Mouse (Mus musculus): Measurements from ENCODE around the gene Prkcsh. TPM values are rescaled to one million over a fixed set of nuclear protein-coding genes. Genes with fewer than 3 reads are reported as not detected.

Prkcsh gene
- total RNA-seq, 1 experiment, result 234 TPM

DNA sequence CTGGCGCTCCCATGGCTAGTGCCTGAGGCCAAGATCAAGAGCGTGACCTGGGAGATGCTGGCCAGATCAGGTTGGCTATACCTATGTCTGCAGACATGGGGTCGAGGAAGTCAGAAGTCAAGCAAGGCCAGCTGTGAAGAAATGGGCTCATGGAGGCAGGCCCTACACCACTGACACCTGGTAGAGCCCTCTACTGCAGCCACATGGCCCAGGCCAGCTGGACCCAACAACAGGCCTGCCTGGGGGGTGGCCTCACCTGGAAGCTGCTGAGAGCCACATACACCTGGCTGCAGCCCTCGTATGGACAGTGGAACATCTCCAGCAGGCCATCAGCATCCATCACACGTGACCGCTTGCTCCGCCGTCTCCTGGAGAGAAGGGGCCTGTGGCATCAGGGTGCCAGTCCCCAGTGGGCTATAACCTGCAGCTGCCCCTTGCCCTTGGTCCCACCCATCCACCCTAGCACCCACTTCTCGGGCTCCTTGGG, 54.5 kb downstream of the Prkcsh start:
- Histone ChIP-seq H3K9ac (ENCODE audit: insufficient read depth, low read depth, low read length, poor library complexity, severe bottlenecking) (no peak overlapping the region), H3K36me3 (ENCODE audit: control insufficient read depth, insufficient read depth, low read length, poor library complexity, severe bottlenecking) (peaks cover 2% of the 10 kb centered on the region; the same call in 1 of the 2 replicates), H3K4me1 (ENCODE audit: control insufficient read depth in 2 of 2, insufficient read depth in 2 of 2, low read length in 2 of 2, poor library complexity in 1 of 2) (peaks cover 0 to 12% of the 10 kb centered on the region in 2 experiments; a peak in 3 of 4 replicates), H3K27ac (ENCODE audit: insufficient read depth, low read depth, low read length, poor library complexity, severe bottlenecking) (no peak overlapping the region), H3K9me3 (ENCODE audit: control insufficient read depth, insufficient read depth, low read depth, low read length) (no peaks in the 10 kb centered on the region), H3K4me3 (ENCODE audit: insufficient read depth in 1 of 2, low read depth in 1 of 2, low read length in 2 of 2, poor library complexity in 1 of 2, severe bottlenecking in 1 of 2) (no peak overlapping the region)
- TF ChIP-seq ZC3H11A (IDR thresholded peaks at IDR 0.05; ENCODE audit: borderline replicate concordance, low read depth, low read length) (no peak), HCFC1 (IDR thresholded peaks at IDR 0.05; ENCODE audit: borderline replicate concordance, insufficient read depth, low read length) (no peak), ZNF384 (IDR thresholded peaks at IDR 0.05; ENCODE audit: low read depth, low read length) (no peak), CHD2 (IDR thresholded peaks at IDR 0.05; ENCODE audit: low read depth, low read length) (no peak), MAFK (IDR thresholded peaks at IDR 0.05; ENCODE audit: insufficient read depth, low read depth, low read length) (no peak)
- DNase-seq (ENCODE audit: low read depth, low spot score), result no peak
- in situ Hi-C loops (cut with MboI; ENCODE audit: low sequenced_read_pairs in 2 of 2, unreplicated experiment in 2 of 2), result no loop called here

DNA sequence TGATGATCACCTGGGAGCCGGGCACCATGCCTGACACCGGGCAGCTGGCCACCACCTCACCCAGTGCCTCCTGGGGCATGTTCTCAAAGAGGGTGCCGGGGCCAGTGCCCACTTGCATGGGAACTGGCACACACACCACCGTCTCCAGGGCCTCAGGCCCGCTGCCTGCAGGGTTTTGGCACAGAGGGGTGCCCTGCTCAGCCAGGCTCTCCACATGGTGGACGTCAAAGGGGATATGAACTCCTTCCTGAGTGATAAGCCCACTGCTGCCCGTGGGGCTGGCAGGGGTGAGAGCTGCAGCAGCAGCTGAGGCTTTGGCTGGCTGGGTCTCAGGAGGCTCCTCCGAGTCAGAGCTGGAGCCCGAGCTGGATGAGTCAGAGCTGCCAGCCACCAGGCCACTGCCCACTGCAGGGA, 55.4 kb downstream of the Prkcsh start:
- in situ Hi-C loops (cut with MboI; ENCODE audit: low sequenced_read_pairs in 2 of 2, unreplicated experiment in 2 of 2), result no loop called here
- Histone ChIP-seq H3K4me1 (ENCODE audit: control insufficient read depth in 2 of 2, insufficient read depth in 2 of 2, low read length in 2 of 2, poor library complexity in 1 of 2) (peaks cover 0 to 12% of the 10 kb centered on the region in 2 experiments; a peak in 3 of 4 replicates), H3K27ac (ENCODE audit: insufficient read depth, low read depth, low read length, poor library complexity, severe bottlenecking) (no peak overlapping the region), H3K9ac (ENCODE audit: insufficient read depth, low read depth, low read length, poor library complexity, severe bottlenecking) (no peak overlapping the region), H3K36me3 (ENCODE audit: control insufficient read depth, insufficient read depth, low read length, poor library complexity, severe bottlenecking) (peaks cover 4% of the 10 kb centered on the region; the same call in 1 of the 2 replicates), H3K9me3 (ENCODE audit: control insufficient read depth, insufficient read depth, low read depth, low read length) (no peaks in the 10 kb centered on the region), H3K4me3 (ENCODE audit: insufficient read depth in 1 of 2, low read depth in 1 of 2, low read length in 2 of 2, poor library complexity in 1 of 2, severe bottlenecking in 1 of 2) (no peak overlapping the region)
- no peak for TF ChIP-seq ZC3H11A (IDR thresholded peaks at IDR 0.05; ENCODE audit: borderline replicate concordance, low read depth, low read length)
- no peak for TF ChIP-seq ZNF384 (IDR thresholded peaks at IDR 0.05; ENCODE audit: low read depth, low read length)
- TF ChIP-seq HCFC1 (IDR thresholded peaks at IDR 0.05; ENCODE audit: borderline replicate concordance, insufficient read depth, low read length), result no peak
- no peak for TF ChIP-seq MAFK (IDR thresholded peaks at IDR 0.05; ENCODE audit: insufficient read depth, low read depth, low read length)
- TF ChIP-seq CHD2 (IDR thresholded peaks at IDR 0.05; ENCODE audit: low read depth, low read length), result no peak
- no peak for DNase-seq (ENCODE audit: low read depth, low spot score)

DNA sequence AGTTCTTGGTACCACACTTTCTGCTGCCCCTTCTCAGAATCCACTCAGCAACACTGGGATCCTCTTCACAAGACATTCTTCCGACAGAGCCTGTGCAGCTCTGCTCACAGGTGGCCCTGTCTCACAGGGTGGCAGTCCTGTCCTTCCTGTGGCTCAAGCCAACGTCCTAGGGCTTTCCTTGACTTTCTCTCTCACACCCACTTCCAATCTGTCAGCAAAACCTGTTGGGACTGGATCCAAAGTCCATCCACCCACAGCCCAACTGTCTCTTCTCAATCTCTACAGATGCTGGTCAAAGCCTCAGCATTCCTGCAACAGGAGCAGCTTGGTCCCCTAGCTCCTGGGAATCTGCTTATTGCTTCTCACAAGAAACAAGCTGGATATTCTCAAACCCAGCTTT, 58.7 kb downstream of the Prkcsh start:
- no peak overlapping the region for H3K9ac ChIP-seq (ENCODE audit: insufficient read depth, low read depth, low read length, poor library complexity, severe bottlenecking)
- H3K4me1 ChIP-seq (ENCODE audit: control insufficient read depth in 2 of 2, insufficient read depth in 2 of 2, low read length in 2 of 2, poor library complexity in 1 of 2), result no peaks in the 10 kb centered on the region
- no peak for DNase-seq (ENCODE audit: low read depth, low spot score)
- in situ Hi-C loops (cut with MboI; ENCODE audit: low sequenced_read_pairs in 2 of 2, unreplicated experiment in 2 of 2), result no loop called here
- H3K27ac ChIP-seq (ENCODE audit: insufficient read depth, low read depth, low read length, poor library complexity, severe bottlenecking), result no peak overlapping the region
- no peak overlapping the region for H3K4me3 ChIP-seq (ENCODE audit: insufficient read depth in 1 of 2, low read depth in 1 of 2, low read length in 2 of 2, poor library complexity in 1 of 2, severe bottlenecking in 1 of 2)
- TF ChIP-seq MAFK (IDR thresholded peaks at IDR 0.05; ENCODE audit: insufficient read depth, low read depth, low read length) (no peak), CHD2 (IDR thresholded peaks at IDR 0.05; ENCODE audit: low read depth, low read length) (no peak), ZNF384 (IDR thresholded peaks at IDR 0.05; ENCODE audit: low read depth, low read length) (no peak), ZC3H11A (IDR thresholded peaks at IDR 0.05; ENCODE audit: borderline replicate concordance, low read depth, low read length) (no peak), HCFC1 (IDR thresholded peaks at IDR 0.05; ENCODE audit: borderline replicate concordance, insufficient read depth, low read length) (no peak)
- H3K9me3 ChIP-seq (ENCODE audit: control insufficient read depth, insufficient read depth, low read depth, low read length), result no peaks in the 10 kb centered on the region
- H3K36me3 ChIP-seq (ENCODE audit: control insufficient read depth, insufficient read depth, low read length, poor library complexity, severe bottlenecking), result peaks cover 18% of the 10 kb centered on the region

Other genes starting within 250 kb of the Prkcsh start
- 127 and 169 TPM in 2 replicates for gene Spc24, start 242.5 kb upstream of the Prkcsh start, total RNA-seq (2012; rRNA removed)
- 32.6 and 51.6 TPM in 2 replicates for gene Kank2, start 204.1 kb upstream of the Prkcsh start, total RNA-seq (2012; rRNA removed)
- 0.48 TPM in 1 of 2 replicates, not detected in the other for gene Angptl8, start 167.3 kb upstream of the Prkcsh start, total RNA-seq (2012; rRNA removed)
- gene Dock6, start 150.2 kb upstream of the Prkcsh start, total RNA-seq (2012; rRNA removed), result 45.4 and 144 TPM in 2 replicates
- gene Rab3d, start 84.6 kb upstream of the Prkcsh start, total RNA-seq (2012; rRNA removed), result 4.4 and 9.5 TPM in 2 replicates
- gene Ccdc159, start 75.3 kb upstream of the Prkcsh start, total RNA-seq (2012; rRNA removed), result 1.8 and 1.9 TPM in 2 replicates
- 38.1 and 75.3 TPM in 2 replicates for gene Tmem205, start 75.2 kb upstream of the Prkcsh start, total RNA-seq (2012; rRNA removed)
- gene Plppr2, start 65.8 kb upstream of the Prkcsh start, total RNA-seq (2012; rRNA removed), result 2.0 and 2.6 TPM in 2 replicates
- 9.5 and 10.8 TPM in 2 replicates for gene Swsap1, start 47.1 kb upstream of the Prkcsh start, total RNA-seq (2012; rRNA removed)
- gene Epor, start 39.3 kb upstream of the Prkcsh start, total RNA-seq (2012; rRNA removed), result 1.7 and 3.9 TPM in 2 replicates
- 0.27 and 0.37 TPM in 2 replicates for gene Rgl3, start 13.4 kb upstream of the Prkcsh start, total RNA-seq (2012; rRNA removed)
- gene Ccdc151, start 172 bp upstream of the Prkcsh start, total RNA-seq (2012; rRNA removed), result 1.4 and 2.5 TPM in 2 replicates
- gene Elavl3, start 49.2 kb downstream of the Prkcsh start, total RNA-seq (2012; rRNA removed), result 2.6 and 5.0 TPM in 2 replicates
- not detected in 2 replicates for gene Gm49318, start 68.5 kb downstream of the Prkcsh start, total RNA-seq (2012; rRNA removed)
- gene Zfp653, start 68.6 kb downstream of the Prkcsh start, total RNA-seq (2012; rRNA removed), result 10.9 and 14.3 TPM in 2 replicates
- 37.5 and 38.2 TPM in 2 replicates for gene Ecsit, start 82.6 kb downstream of the Prkcsh start, total RNA-seq (2012; rRNA removed)
- gene Cnn1, start 96.4 kb downstream of the Prkcsh start, total RNA-seq (2012; rRNA removed), result 14.0 and 25.6 TPM in 2 replicates
- gene Elof1, start 114.4 kb downstream of the Prkcsh start, total RNA-seq (2012; rRNA removed), result 72.0 and 85.3 TPM in 2 replicates
- 14.6 and 17.3 TPM in 2 replicates for gene Acp5, start 132.9 kb downstream of the Prkcsh start, total RNA-seq (2012; rRNA removed)
- gene Pigyl, start 154.0 kb downstream of the Prkcsh start, total RNA-seq (2012; rRNA removed), result 27.3 and 34.7 TPM in 2 replicates
- 0.22 TPM in 1 of 2 replicates, not detected in the other for gene Zfp872, start 185.3 kb downstream of the Prkcsh start, total RNA-seq (2012; rRNA removed)
- 90.7 and 129 TPM in 2 replicates for gene Zfp809, start 222.9 kb downstream of the Prkcsh start, total RNA-seq (2012; rRNA removed)